Mouse (Mus musculus): ENCODE data around the gene Gna11. TPM values are rescaled to one million over a fixed set of nuclear protein-coding genes. Genes with fewer than 3 reads are reported as not detected.

Gna11 gene
- total RNA-seq, 2 experiments from 2014 or later = 116 to 117 TPM

DNA sequence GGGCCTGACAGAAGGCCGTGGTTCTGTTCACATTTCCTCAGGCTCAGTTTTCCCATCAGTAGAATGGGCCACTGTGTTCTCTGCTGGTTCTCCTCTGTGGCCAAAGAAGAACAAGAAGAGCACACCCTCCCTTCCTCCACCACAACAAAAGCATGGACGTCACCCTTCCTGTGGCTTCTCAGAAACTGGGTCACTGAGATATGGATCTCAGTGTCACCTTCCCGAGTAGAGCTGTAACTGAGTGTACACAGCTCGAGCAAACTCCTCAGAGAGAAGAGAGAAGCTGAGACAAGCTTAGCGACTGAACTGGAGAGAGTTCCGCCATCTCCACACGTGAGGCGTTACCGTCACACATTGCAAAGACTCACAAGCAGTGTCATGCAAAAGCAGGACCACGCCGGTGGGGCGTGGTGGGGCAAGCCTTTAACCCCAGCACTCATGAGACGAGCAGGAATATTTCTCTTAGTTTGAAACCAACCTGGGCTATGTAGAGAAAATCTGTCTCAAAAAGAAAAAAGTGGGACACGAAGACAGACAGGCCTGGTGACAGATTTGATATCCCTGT lies 34.7 kb downstream of the Gna11 start:
- DNase-seq = no peak
- intact Hi-C loops (cut with DNase I) = no loop called here

DNA sequence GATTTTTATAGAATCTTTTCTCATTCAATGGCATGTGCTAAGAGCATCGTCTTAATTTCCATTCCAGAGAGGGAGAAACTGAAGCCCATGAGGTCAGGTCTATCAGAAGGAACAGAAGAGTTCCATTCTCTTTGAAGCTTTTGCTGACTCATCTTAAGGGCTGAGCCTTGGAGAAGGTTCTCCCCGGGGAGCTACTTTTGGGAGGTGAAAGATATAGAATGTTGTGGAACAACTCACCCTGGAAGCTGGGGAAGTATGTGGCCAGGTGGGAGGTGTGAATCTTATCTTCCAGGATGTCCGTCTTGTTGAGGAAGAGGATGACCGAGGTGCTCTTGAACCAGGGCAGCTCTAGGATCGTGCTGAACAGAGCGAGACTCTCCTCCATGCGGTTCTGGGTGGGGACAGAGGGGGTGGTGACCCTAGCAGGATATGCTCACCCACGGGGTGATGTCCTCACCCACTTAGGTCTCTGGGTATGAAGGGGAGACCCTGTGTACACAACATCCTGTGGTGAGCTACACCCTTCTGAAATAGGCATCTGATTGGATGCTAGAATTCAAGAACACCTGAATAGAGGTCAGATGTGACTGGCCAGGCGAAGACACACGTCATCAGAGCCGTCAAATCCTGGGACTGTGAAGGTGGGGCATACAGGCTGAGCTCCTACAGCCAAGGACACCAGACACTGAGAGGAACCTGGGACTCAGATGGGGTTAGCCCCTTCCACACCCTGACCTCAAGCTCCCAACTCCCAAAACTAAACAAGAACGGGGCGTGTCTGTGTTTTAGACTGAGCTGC lies 37.1 kb downstream of the Gna11 start:
- DNase-seq = no peak
- intact Hi-C loops (cut with DNase I) = no loop called here

DNA sequence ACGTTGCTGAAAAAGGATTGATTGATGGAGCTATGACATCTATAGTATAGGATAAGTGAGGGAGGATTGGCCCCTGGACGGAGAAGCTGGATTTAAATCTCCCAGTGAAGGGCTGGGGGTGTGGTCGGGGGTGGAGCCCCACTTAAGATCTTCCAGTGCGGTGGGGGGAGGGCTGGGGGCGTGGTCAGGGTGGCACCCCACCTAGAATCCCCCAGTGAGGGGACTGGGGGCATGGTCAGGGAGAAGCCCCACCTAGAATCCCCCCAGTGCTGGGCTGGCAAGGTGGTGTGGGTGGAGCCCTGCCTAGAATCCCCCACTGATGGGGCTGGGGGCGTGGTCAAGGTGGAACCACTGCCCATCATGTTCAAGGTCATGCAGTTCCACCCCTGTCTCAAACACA lies 37.9 kb downstream of the Gna11 start:
- DNase-seq = no peak
- intact Hi-C loops (cut with DNase I) = no loop called here

DNA sequence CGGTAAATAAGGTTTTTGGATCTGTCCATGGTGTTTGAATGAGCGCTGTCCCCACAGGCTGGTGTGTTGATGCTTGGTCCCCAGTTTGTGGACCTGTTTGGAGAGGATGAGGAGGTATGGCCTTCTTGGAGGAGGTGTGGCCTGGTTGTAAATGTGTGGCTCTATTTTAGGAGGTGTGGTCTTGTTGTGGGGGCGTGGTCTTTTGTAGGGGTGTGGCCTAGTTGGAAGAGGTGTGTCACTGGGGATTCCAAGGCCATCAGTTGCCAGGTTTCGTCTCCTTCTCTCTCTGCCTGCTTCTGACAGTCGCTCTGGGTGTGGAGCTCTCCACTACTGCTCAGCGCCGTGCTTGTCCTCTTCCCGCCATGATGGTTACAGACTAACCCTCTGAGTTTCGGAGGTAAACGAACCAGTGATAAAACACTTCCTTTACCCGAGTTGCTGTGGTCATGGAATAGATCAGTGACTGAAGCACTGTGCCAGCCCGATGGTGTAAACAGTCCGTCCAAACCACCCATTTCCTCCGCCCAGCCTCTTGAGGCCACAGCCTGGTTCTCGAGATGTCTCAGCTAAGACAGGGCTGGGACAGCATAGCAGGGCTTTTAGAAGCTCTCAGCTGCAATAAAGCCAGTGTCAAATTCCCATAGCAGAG lies 39.9 kb downstream of the Gna11 start:
- no peak for DNase-seq
- intact Hi-C loops (cut with DNase I) = no loop called here

DNA sequence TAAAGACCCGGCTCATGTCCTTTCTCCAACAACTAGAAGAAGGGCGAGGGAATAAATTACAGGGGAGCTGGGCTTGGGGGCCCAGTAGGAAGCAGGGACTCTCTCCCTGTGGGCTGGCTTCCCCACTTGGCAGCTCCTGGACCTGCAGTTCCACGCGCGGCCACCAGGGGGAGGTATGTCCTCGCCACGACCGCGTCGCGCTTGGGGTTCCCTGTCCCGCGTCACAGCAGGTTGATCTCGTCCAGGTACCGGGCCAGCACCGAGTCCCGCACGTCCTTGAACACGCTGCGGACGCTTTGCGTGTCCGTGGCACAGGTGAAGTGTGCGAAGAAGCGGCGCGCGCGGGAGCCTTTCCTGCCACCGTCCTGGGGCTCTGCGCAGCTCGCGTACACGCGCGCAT lies 42.3 kb downstream of the Gna11 start:
- DNase-seq = peak; percentile 85
- intact Hi-C loops (cut with DNase I) = loop anchor here (5.0 kb wide), 3 partner anchors 40 to 670 kb away; partner anchors contain the start of gene Tle6

DNA sequence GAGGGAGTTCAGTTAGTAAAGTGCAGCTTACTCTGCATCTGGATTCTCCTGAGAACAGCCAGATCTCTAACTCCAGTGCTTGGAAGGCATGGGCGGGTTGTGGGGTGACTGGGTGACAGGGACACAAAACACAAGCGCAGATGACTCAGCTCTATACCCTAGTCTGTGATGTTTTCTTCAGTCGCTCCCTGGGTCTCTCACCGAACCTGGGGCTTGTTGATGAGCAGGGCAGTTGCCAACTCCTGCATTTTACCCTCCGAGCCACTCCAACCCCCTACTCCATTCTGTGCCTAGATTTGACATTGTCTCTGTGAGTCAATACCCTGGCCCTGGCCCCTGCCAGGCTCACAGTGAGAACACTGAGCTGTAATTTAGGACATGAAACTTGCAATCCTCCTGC lies 43.1 kb downstream of the Gna11 start:
- DNase-seq = no peak
- intact Hi-C loops (cut with DNase I) = loop anchor here (5.0 kb wide), 3 partner anchors 40 to 670 kb away; partner anchors contain the start of gene Tle6

DNA sequence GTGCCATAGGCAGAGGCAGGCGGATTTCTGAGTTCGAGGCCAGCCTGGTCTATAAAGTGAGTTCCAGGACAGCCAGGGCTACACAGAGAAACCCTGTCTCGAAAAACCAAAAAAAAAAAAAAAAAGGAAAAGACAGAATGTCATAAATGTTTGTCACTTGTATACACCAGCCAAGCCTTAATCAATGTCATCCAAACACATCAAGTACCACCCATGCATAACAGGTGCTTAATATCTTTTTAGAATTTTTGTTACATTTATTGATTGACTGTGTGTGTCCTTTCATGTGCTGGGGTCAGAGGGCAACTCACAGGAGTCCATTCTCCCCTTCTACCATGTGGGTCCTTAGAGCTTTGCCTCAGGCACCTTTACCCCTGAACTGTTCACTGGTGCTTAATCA lies 45.0 kb downstream of the Gna11 start, which contains the start of gene S1pr4:
TSS of gene S1pr4 (minus strand) at position 101 of the 400 bp plus-strand sequence.
- no peak for DNase-seq
- intact Hi-C loops (cut with DNase I) = loop anchor here (5.0 kb wide), 3 partner anchors 42 to 672 kb away; partner anchors contain the start of gene Tle6

DNA sequence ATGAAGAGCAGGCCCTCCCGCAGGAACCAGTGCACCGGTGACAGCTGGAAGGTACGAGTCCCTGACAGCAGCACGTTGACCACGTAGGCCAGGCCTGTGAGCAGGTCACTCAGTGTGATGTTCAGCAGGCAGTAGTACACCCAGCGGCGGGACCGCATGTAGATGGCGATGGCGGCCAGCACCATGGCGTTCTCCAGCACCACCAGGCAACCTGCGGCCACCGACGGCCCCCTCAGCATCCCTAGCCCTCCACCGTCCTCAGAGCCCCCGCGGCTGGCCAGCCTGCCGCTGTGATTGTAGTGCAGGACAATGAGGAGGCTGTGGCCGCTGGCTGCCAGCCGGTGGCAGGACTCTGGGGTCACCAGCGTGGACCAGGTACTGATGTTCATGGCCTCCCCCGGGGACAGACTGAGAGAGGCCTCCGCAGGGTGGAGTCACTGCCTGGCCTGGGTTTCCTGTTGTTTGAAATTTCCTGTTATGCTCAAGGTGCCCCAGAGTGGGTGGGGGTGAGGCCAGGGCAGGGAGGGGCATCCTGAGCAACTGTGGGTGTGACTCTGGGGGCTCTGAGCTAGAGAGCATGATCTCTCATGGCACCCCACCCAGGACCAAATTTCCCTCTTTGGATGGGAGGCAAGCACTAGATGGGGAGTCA lies 45.6 kb downstream of the Gna11 start:
- no peak for DNase-seq
- intact Hi-C loops (cut with DNase I) = no loop called here

DNA sequence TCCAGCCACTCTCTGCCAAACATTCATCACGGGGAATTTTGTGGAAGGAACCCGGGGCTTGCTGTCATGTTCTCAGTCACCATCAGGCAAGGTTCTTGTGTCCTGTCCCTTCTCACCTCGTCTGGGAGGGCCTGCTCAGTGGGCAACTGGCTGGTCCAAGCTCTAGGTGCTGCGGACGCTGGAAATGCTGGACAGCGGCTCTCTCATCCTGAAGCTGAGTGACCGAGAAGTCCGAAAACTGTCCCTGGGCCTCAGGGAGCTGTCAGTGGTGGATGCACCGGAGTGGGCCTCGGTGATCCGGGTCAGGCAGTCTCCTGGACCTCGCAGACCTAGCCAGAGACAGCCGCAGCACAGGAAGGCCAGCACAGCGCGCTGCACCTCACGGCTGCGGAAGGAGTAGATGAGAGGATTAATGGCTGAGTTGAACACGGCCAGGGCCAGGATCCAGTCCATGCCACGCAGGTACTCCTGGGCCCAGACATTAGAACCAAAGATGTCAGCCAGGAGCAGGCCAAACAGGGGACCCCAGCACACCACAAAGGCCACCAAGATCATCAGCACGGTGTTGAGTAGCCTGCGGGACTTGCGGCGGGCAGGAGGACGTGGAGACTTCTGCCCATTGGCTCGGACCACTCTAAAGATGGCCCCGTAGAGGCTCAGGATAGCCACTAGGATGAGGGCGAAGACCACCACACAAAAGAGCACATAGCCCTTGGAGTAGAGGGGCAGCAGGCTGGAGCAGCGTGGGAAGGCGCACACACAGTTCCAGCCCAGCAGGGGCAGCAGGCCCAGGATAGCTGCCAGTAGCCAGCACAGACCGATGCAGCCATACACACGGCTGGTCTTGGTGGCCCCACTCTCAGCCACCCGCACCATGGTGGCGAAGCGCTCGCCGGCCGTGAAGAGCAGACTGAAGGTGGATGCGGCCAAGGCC lies 46.4 kb downstream of the Gna11 start:
- no peak for DNase-seq
- intact Hi-C loops (cut with DNase I) = no loop called here

DNA sequence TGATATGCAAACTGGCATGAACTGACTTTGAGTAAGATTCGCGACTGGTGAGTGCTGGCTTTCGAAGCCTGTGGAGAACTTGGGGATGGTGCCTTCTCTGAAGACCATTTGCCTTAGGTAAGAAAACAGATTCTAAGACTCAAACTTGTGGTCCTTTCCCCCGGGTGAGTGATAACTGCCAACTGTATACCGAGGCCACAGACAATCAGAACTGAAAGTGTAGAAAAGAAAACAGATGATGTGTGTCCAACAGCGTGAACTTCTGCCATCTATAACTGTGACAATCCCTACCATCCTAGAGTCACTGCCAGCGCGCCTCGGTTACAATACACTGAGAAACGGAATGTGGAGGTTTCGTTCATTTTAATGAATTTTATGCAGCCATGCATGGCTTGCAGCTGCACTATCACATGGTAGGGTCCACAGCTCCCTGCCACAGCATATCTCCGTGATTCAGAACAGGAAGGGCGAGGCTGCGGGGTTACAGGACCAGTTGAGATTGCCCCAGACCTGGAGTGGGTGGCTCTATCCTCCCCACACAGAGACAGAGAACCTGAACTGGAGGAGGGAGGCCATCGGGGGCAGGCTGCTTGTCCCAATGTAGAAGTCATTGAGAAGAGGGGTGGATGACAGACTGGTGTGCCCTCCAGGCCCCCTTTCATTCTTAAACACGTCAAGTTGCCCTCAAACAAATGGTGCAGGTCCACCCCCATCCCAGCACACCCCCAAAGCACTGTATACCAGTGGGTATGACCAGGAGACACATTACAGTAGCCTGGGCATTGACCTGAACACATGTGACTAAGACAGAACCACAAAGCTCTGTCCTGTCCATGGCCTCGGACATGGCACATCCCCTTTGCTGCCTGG lies 47.4 kb downstream of the Gna11 start:
- intact Hi-C loops (cut with DNase I) = no loop called here
- no peak for DNase-seq

DNA sequence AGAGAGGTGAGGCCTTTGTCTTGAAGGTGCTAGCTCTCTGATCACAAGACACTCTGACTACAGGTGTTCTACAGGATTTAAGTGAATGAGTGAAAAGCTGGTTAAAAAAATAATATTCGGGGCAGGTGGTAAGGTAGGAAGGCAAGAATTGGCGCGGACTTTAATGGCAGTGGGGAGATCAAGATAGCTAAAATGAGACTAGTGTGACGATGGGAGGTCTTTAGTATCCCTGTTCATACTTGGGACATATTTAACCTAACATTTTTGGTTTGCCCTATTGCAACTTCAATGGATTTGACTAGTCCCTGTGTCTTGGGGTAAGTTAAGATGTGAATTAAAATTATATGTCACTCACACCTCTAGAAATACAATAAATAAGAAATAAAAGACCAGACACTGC lies 48.0 kb downstream of the Gna11 start:
- intact Hi-C loops (cut with DNase I) = no loop called here

DNA sequence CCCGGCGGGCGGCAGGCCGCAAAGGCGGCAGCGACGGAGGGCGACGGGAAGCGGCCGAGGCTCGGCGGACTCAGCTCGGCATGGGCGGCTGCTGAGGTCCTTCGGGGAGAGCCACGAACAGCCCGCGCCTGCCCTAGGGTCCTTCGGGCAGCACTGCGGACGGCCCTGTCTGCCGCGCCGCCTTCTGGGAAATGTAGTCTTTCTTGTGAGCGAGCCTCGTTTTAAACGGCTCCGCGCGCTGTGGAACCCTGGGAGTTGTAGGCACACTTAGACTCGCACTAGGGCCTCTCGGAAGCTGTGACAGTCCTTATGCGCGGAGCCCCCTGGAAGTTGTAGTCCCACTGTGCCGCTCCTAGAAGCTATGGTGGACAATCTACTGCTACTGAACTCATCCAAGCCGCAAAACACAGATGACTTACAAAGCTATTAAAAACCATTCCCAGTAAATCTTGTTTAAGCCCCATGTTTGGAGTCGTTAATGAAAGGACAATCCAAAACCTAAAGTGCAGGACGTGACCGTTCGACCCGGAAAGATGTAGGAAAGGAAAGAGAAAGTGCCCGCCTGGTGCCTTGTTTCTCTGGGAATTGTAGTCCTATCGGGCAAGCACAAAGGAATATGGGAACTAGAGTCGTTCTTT lies 48.6 kb downstream of the Gna11 start, which contains the start of gene Ncln:
TSS of gene Ncln (minus strand) at position 129 of the 638 bp plus-strand sequence.
- intact Hi-C loops (cut with DNase I) = no loop called here
- peak; percentile 99 for DNase-seq

More for the DNA sequence above, 48.0 kb downstream of the Gna11 start:
- no peak for DNase-seq

DNA sequence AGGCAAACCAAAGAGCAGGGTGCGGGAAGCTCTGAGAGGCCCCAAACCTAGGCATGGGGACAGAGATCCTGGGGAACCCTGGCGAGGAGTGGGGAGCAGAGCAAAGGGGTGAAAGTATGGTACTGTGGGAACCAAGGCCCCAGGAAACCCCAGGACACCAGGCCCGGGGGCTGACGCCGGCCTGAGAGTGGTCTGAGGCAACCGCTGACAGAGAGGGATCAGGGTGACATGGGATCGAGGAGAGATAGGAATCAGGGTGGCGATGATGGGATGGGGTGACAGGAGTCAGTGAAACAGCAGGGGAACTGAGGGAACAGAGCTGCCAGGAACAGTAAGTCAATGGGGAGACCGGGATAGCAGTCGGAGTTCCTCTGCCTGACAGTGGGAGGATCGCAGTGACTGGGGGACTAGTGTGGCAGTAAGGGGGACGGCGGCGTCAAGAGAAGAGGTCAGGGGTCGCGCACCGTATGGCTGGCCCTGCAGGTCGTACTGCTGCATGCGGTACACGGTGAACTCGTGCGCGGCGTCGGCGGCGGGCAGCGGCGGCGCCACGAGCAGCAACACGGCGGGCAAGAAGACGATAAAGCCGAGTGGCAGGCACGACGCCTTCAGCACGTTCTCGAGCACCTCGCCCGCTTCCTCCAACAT lies 49.2 kb downstream of the Gna11 start:
- intact Hi-C loops (cut with DNase I) = no loop called here
- no peak for DNase-seq

DNA sequence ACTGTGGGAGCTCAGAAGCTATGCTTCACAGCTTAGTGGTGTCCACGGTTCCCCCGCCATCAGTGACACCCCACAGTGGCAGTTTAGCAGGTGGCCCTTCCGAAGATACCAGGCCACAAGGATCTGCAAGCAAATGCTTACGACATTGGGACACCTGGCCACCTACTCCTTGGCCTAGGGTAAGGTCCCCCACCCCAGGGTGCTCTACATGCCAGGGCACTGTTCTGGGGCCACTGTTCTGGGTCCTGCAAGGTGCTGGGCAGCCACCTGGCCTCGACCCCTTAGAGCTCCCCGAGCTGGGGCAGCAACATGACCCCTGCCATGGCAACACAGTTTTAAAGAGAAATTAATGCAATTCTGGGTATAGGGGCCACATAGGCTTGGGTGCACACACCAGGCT lies 49.8 kb downstream of the Gna11 start:
- no peak for DNase-seq
- intact Hi-C loops (cut with DNase I) = no loop called here

DNA sequence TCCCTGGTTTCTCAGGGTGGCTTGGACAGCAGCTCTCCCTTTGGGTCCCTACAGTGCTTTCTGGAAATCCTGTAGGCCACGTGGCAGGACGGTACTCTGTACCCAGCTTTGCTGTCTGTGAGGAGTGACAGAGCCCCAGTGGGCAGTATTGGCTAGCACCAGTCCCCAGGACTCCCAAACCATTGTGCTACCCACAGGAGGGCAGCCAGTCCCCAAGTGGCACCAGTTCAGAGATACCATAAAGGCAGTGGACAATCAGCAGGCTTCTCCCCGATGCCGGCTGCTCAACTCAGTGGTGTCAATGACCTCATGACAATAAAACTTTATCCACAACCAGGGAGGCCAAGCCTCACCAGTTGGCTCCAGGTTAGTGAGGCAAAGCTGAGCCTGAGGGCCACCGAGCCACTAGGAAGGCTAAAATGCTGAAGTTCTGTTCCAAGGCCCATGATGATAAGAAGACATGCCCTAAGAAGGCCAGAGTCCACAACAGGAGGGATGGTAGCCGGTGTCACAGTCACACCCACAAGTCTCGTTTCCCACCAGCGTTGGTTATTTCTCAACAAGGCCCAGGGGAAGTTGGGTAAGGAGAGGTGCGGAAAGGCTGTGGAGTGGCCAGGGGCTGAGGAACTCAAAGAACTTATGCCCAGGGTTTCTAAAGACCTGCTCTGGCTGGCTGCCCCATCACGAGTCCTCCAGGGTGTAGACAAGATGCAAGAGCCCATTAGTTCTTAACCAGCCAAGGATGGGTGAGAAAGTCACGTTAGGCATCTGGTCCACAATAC lies 50.5 kb downstream of the Gna11 start:
- intact Hi-C loops (cut with DNase I) = no loop called here

DNA sequence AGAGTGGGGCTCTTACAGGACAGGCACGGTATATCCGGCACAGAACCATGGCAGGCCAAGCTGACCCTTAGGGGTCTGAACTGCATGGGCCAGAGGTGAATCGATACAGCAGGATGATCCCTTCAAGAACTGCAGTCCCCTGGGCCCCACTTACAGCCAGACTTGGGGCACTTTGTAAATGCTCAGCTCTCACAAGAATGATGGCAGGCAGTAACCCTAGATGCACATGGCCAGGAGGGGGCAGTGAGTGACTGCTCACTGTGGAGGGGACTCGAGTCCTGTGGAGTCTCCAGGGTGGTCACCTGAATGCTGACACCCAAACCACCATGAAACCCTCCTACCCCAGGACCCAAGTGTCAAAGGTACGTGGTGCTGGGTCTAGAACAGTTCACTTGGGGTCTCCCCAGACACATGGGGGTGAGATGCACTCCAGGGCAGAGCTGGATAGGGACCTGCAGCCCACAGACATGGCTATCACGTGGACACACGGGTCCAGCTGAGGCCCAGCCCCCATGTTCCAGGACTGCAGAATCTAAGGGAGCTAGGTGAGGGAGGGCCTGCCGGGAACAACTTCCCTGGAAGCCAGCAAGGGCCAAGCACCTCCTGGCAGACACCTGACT lies 51.3 kb downstream of the Gna11 start:
- no peak for DNase-seq
- intact Hi-C loops (cut with DNase I) = no loop called here

More for the DNA sequence above, 50.5 kb downstream of the Gna11 start:
- no peak for DNase-seq
